In the genomic region with DNA sequence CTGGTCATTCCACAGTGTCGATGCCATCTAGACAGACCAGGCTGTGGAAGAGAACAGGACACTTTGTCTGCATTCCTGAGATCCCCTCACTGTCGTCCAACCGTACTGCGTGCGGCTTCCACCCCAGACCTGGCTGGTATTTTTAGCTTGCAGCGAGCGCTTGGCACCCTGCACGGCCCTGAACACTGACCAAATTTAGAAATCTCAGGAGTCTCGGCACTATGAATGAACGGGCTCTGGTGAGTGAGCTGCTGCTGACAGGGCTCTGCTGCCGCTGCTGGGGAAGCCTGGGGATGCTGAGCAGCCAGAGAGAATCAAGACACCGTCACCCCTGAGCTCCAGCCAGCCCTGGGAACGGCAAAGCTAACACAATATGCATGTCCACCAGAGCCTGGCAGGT, we compare ENCODE assay signal across 17 mouse cellular contexts. TPM values are rescaled to one million over a fixed set of nuclear protein-coding genes. Genes with fewer than 3 reads are reported as not detected.
A peak's percentile ranks its signal among the peaks of the same experiment; 100 is the strongest.
DNase-seq lines count a peak whose midpoint lies in the region; ATAC-seq lines count a peak whose summit lies in the region.
"Had no signal": no experiment of that assay in that cellular context is flagged by ENCODE, and none has a peak within 500 bp of the region (broad histone marks: within the 10 kb centered on the region; RNA-seq: fewer than 3 reads in every experiment).

No protein-coding gene starts in this region.

- no peaks in the 10 kb centered on the region for H3K9me3 ChIP-seq in embryonic facial prominence, embryonic 13.5 days
- H3K9me3 ChIP-seq in embryonic facial prominence, embryonic 10.5 days: no peaks in the 10 kb centered on the region
- H3K9me3 ChIP-seq in embryonic facial prominence, embryonic 14.5 days (ENCODE audit: control insufficient read depth, low read length): no peaks in the 10 kb centered on the region
- no peaks in the 10 kb centered on the region for H3K9me3 ChIP-seq in intestine, embryonic 14.5 days (ENCODE audit: control insufficient read depth, low read length)
- no peaks in the 10 kb centered on the region for H3K9me3 ChIP-seq in limb, embryonic 10.5 days (replicated peaks)
- H3K9me3 ChIP-seq: limb, embryonic 12.5 days; neural tube, embryonic 12.5 days had no signal

- H3K9ac ChIP-seq in embryonic facial prominence, embryonic 13.5 days: peak overlapping the region; percentile 46; the same call in 1 of the 2 replicates
- 0 out of 2 replicates have a peak overlapping the region, but pooled peaks have one; percentile 11 for H3K9ac ChIP-seq in embryonic facial prominence, embryonic 14.5 days (ENCODE audit: low read depth, low read length)
- no peak overlapping the region for H3K9ac ChIP-seq in intestine, embryonic 14.5 days (ENCODE audit: low read length)
- H3K9ac ChIP-seq: hindbrain, embryonic 14.5 days; limb, embryonic 12.5 days; neural tube, embryonic 12.5 days had no signal

- no peak overlapping the region for H3K4me2 ChIP-seq in embryonic facial prominence, embryonic 13.5 days
- no peak overlapping the region for H3K4me2 ChIP-seq in embryonic facial prominence, embryonic 14.5 days (ENCODE audit: low read depth, low read length)
- no peak overlapping the region for H3K4me2 ChIP-seq in intestine, embryonic 14.5 days (ENCODE audit: low read length)
- H3K4me2 ChIP-seq: hindbrain, embryonic 14.5 days; limb, embryonic 12.5 days; neural tube, embryonic 12.5 days had no signal

- no peaks in the 10 kb centered on the region for H3K36me3 ChIP-seq in embryonic facial prominence, embryonic 13.5 days
- no peaks in the 10 kb centered on the region for H3K36me3 ChIP-seq in embryonic facial prominence, embryonic 10.5 days (replicated peaks)
- no peaks in the 10 kb centered on the region for H3K36me3 ChIP-seq in embryonic facial prominence, embryonic 14.5 days (ENCODE audit: control insufficient read depth, insufficient read depth, low read length)
- H3K36me3 ChIP-seq in intestine, embryonic 14.5 days (ENCODE audit: control insufficient read depth, insufficient read depth, low read length): no peaks in the 10 kb centered on the region
- H3K36me3 ChIP-seq in limb, embryonic 10.5 days: no peaks in the 10 kb centered on the region
- H3K36me3 ChIP-seq: limb, embryonic 12.5 days; neural tube, embryonic 12.5 days had no signal

- WGBS in embryonic facial prominence, embryonic 13.5 days: 59% methylated on average over 13 of the region's 13 CpGs
- WGBS in embryonic facial prominence, embryonic 10.5 days: 64% methylated on average over 13 of the region's 13 CpGs
- 49% methylated on average over 13 of the region's 13 CpGs for WGBS in embryonic facial prominence, embryonic 14.5 days
- 46% methylated on average over 13 of the region's 13 CpGs for WGBS in intestine, embryonic 14.5 days
- 70% methylated on average over 13 of the region's 13 CpGs for WGBS in limb, embryonic 10.5 days

- H3K27ac ChIP-seq in embryonic facial prominence, embryonic 13.5 days: no peak overlapping the region
- no peak overlapping the region for H3K27ac ChIP-seq in embryonic facial prominence, embryonic 10.5 days (replicated peaks)
- H3K27ac ChIP-seq in embryonic facial prominence, embryonic 14.5 days (replicated peaks; ENCODE audit: low read depth, low read length): no peak overlapping the region
- H3K27ac ChIP-seq in intestine, embryonic 14.5 days (ENCODE audit: low read depth): peak overlapping the region; percentile 72
- H3K27ac ChIP-seq in limb, embryonic 10.5 days: no peak overlapping the region
- H3K27ac ChIP-seq: hindbrain, embryonic 14.5 days; limb, embryonic 12.5 days; neural tube, embryonic 12.5 days had no signal

- no peaks in the 10 kb centered on the region for H3K27me3 ChIP-seq in embryonic facial prominence, embryonic 13.5 days
- H3K27me3 ChIP-seq in embryonic facial prominence, embryonic 10.5 days (replicated peaks; ENCODE audit: low read depth, poor library complexity, severe bottlenecking): no peaks in the 10 kb centered on the region
- no peaks in the 10 kb centered on the region for H3K27me3 ChIP-seq in embryonic facial prominence, embryonic 14.5 days (replicated peaks; ENCODE audit: control insufficient read depth, insufficient read depth, low read length)
- no peaks in the 10 kb centered on the region for H3K27me3 ChIP-seq in intestine, embryonic 14.5 days (replicated peaks; ENCODE audit: control insufficient read depth, insufficient read depth, low read length)
- no peaks in the 10 kb centered on the region for H3K27me3 ChIP-seq in limb, embryonic 10.5 days (ENCODE audit: low read depth, poor library complexity, severe bottlenecking)
- H3K27me3 ChIP-seq: limb, embryonic 12.5 days had no signal

- no peak overlapping the region for H3K4me3 ChIP-seq in embryonic facial prominence, embryonic 13.5 days
- no peak overlapping the region for H3K4me3 ChIP-seq in embryonic facial prominence, embryonic 10.5 days
- H3K4me3 ChIP-seq in embryonic facial prominence, embryonic 14.5 days (ENCODE audit: low read depth, low read length): no peak overlapping the region
- no peak overlapping the region for H3K4me3 ChIP-seq in intestine, embryonic 14.5 days (ENCODE audit: low read depth, low read length)
- no peak overlapping the region for H3K4me3 ChIP-seq in limb, embryonic 10.5 days
- H3K4me3 ChIP-seq: limb, embryonic 12.5 days; megakaryocyte, embryonic 14.5 days; neural tube, embryonic 12.5 days had no signal

- ATAC-seq in embryonic facial prominence, embryonic 13.5 days (ENCODE audit: insufficient number of reproducible peaks, insufficient read depth, low FRiP score, low TSS enrichment, low read depth): no peak
- ATAC-seq in embryonic facial prominence, embryonic 14.5 days (ENCODE audit: low read depth): no peak
- no peak for ATAC-seq in intestine, embryonic 14.5 days (replicated peaks; ENCODE audit: low FRiP score, low TSS enrichment, low read depth)

- peaks cover 6% of the 10 kb centered on the region for H3K4me1 ChIP-seq in embryonic facial prominence, embryonic 13.5 days
- peaks cover 11% of the 10 kb centered on the region for H3K4me1 ChIP-seq in embryonic facial prominence, embryonic 10.5 days
- 0 out of 2 replicates have a peak, but pooled peaks cover 4% of the 10 kb centered on the region for H3K4me1 ChIP-seq in embryonic facial prominence, embryonic 14.5 days (ENCODE audit: control insufficient read depth, insufficient read depth, low read length)
- H3K4me1 ChIP-seq in intestine, embryonic 14.5 days (replicated peaks; ENCODE audit: control insufficient read depth, insufficient read depth, low read length): no peaks in the 10 kb centered on the region
- peaks cover 22% of the 10 kb centered on the region for H3K4me1 ChIP-seq in limb, embryonic 10.5 days
- H3K4me1 ChIP-seq: neural tube, embryonic 12.5 days had no signal

- DNase-seq in embryonic facial prominence, embryonic 10.5 days (ENCODE audit: low spot score): no peak
- DNase-seq in embryonic facial prominence, embryonic 14.5 days (ENCODE audit: low spot score): no peak
- DNase-seq in heart, adult 8-10 months (ENCODE audit: low spot score): peak; percentile 71
- DNase-seq in intestine, embryonic 14.5 days (ENCODE audit: low spot score): peak; percentile 50
- DNase-seq in kidney, adult 18-20 months: no peak
- DNase-seq in adipocyte (ENCODE audit: low spot score): no peak
- DNase-seq in limb, embryonic 10.5 days (ENCODE audit: low spot score): no peak
- DNase-seq: right cerebral cortex, postnatal 4 days; thymus, postnatal 14 days had no signal

RNA-seq across cellular contexts. Expression of a gene that starts 31.9 kb away (rescaled TPM):
- 0.14 TPM in 1 of 2 replicates, not detected in the other for polyA plus RNA-seq in embryonic facial prominence, embryonic 13.5 days (2015; fragmentation: Nextera tagmentation; extraction: Ambion mirVana)
- 0.07 and 0.09 TPM in 2 replicates for polyA plus RNA-seq in embryonic facial prominence, embryonic 10.5 days (2016; fragmentation: Nextera tagmentation; extraction: Ambion mirVana)
- polyA plus RNA-seq in embryonic facial prominence, embryonic 14.5 days (2014; fragmentation: Nextera tagmentation; extraction: Ambion mirVana): 0.06 TPM in 1 of 2 replicates, not detected in the other
- under 1 TPM in 3 of 4 experiments, not detected in 1; 0.11 to 0.47 (median 0.16) TPM for total RNA-seq in heart, adult 8-10 months (2022)
- polyA plus RNA-seq in intestine, embryonic 14.5 days (2014; fragmentation: Nextera tagmentation; extraction: Ambion mirVana): 0.12 and 0.16 TPM in 2 replicates
- 0.06 TPM in 1 of 2 replicates, not detected in the other for polyA plus RNA-seq in limb, embryonic 10.5 days (2016; fragmentation: Nextera tagmentation; extraction: Ambion mirVana)
- total RNA-seq: common myeloid progenitor, adult 5-6 weeks had no signal
- polyA plus RNA-seq: forebrain, embryonic 11.5 days; large intestine, adult 2 months had no signal

Comparison
In these comparisons a context has a peak if more than half of its experiments do, and no peak if none do; other contexts are left out.
1. DNase-seq: peak in heart, adult 8-10 months (single experiment) and intestine, embryonic 14.5 days (single experiment); none in embryonic facial prominence, embryonic 10.5 days (single experiment), embryonic facial prominence, embryonic 14.5 days (single experiment), kidney, adult 18-20 months (single experiment), adipocyte (single experiment) and limb, embryonic 10.5 days (single experiment).